Mouse (Mus musculus) thymus, adult 18-20 months (tissue): ENCODE results near the gene Ferd3l.

Experiments
- DNase-seq, 2 experiments: peaks; one replicate each; pipeline ENCODE4 v3.0.0; 2022; ENCODE audit warnings: mixed read lengths in 2 of 2

The Ferd3l gene

GRCm38 (mm10) chr12:33965661-33966360, 37.6 kb downstream of the Ferd3l start:
- DNase-seq, result no peak

GRCm38 (mm10) chr12:33966490-33967415, 38.5 kb downstream of the Ferd3l start:
- no peak for DNase-seq

GRCm38 (mm10) chr12:33967514-33967913, 39.3 kb downstream of the Ferd3l start:
- DNase-seq, result no peak

GRCm38 (mm10) chr12:33968041-33968897, 40.0 kb downstream of the Ferd3l start:
- DNase-seq, result no peak

GRCm38 (mm10) chr12:33968898-33969178, 40.6 kb downstream of the Ferd3l start:
- DNase-seq, result no peak
